Mouse (Mus musculus): ENCODE measurements around the gene Arap2. TPM values are rescaled to one million over a fixed set of nuclear protein-coding genes. Genes with fewer than 3 reads are reported as not detected.

The Arap2 gene
- polyA plus RNA-seq, 1 experiment from 2014 or later: 2.3 TPM

- Histone ChIP-seq H3K9ac (replicated peaks; ENCODE audit: low read length) (no peak overlapping the region), H3K4me1 (ENCODE audit: control insufficient read depth, insufficient read depth, low read length) (no peaks in the 10 kb centered on the region), H3K36me3 (replicated peaks; ENCODE audit: control insufficient read depth, insufficient read depth, low read depth, low read length) (no peaks in the 10 kb centered on the region), H3K9me3 (replicated peaks; ENCODE audit: control insufficient read depth, low read length) (no peaks in the 10 kb centered on the region), H3K4me2 (ENCODE audit: low read depth, low read length) (no peak overlapping the region), H3K27ac (replicated peaks; ENCODE audit: low read depth, low read length) (no peak overlapping the region), H3K27me3 (ENCODE audit: control insufficient read depth, insufficient read depth, low read length) (no peaks in the 10 kb centered on the region), H3K4me3 (ENCODE audit: low read depth, low read length) (no peak overlapping the region)
- 37% methylated on average over 2 of the region's 2 CpGs for WGBS
- ATAC-seq (replicated peaks; ENCODE audit: insufficient number of reproducible peaks, low FRiP score, low TSS enrichment, low read depth) (no peak), DNase-seq (ENCODE audit: low spot score) (no peak)
Observed at GRCm38 (mm10) chr5:62582643-62583042, 183.3 kb downstream of the Arap2 start.

DNA sequence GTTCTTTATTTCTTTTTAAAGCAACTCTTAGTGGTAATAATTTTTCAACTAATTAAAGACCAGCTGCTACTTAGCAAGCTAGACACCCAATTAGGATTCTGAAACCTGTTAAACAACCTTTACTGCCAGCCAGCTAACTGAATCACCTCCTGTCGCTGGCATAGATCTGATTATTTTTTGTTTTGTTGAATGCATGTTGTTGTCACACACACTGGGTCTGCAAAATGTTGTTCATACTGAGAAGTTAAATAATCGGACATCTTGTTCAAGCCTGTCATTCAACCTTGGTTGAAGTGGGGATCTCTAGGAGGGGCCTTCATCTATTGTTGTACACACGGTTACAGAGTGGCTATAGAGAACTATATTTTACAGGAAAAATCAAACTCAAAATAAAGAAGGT lies 184.3 kb downstream of the Arap2 start:
- no peak overlapping the region for H3K4me3 ChIP-seq (ENCODE audit: low read depth, low read length)
- H3K4me2 ChIP-seq (ENCODE audit: low read depth, low read length): no peak overlapping the region
- H3K27me3 ChIP-seq (ENCODE audit: control insufficient read depth, insufficient read depth, low read length): no peaks in the 10 kb centered on the region
- H3K4me1 ChIP-seq (ENCODE audit: control insufficient read depth, insufficient read depth, low read length): no peaks in the 10 kb centered on the region
- H3K27ac ChIP-seq (replicated peaks; ENCODE audit: low read depth, low read length): no peak overlapping the region
- ATAC-seq (replicated peaks; ENCODE audit: insufficient number of reproducible peaks, low FRiP score, low TSS enrichment, low read depth) (no peak), DNase-seq (ENCODE audit: low spot score) (no peak)
- no peaks in the 10 kb centered on the region for H3K36me3 ChIP-seq (replicated peaks; ENCODE audit: control insufficient read depth, insufficient read depth, low read depth, low read length)
- H3K9ac ChIP-seq (replicated peaks; ENCODE audit: low read length): no peak overlapping the region
- 75% methylated on average over 3 of the region's 3 CpGs for WGBS
- no peaks in the 10 kb centered on the region for H3K9me3 ChIP-seq (replicated peaks; ENCODE audit: control insufficient read depth, low read length)

DNA sequence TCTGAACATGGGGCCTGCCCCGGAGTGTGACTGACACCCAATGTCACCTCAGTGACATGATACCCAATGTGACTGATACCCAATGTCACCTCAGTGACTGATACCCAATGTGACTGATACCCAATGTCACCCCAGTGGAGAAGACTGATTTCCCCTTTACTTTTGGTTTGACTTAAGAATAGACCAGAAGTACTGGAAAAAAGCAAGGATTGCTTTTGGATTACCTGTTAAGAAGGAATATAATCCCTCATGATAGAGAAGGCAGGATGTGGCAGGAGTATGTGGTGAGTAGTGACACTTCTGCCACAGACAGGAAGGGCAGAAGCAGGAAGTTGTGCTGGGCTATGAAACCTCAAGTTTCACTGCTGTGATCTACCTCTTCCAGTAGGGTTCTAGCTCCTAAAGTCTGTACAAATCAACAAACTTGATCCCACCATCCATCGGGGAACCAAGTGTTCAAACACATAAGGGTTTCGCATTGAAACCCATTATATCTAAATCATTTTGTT lies 191.6 kb downstream of the Arap2 start:
- Histone ChIP-seq H3K4me3 (ENCODE audit: low read depth, low read length) (no peak overlapping the region), H3K4me1 (ENCODE audit: control insufficient read depth, insufficient read depth, low read length) (no peaks in the 10 kb centered on the region), H3K4me2 (ENCODE audit: low read depth, low read length) (no peak overlapping the region), H3K27ac (replicated peaks; ENCODE audit: low read depth, low read length) (no peak overlapping the region), H3K9ac (replicated peaks; ENCODE audit: low read length) (no peak overlapping the region), H3K27me3 (ENCODE audit: control insufficient read depth, insufficient read depth, low read length) (no peaks in the 10 kb centered on the region), H3K9me3 (replicated peaks; ENCODE audit: control insufficient read depth, low read length) (no peaks in the 10 kb centered on the region), H3K36me3 (replicated peaks; ENCODE audit: control insufficient read depth, insufficient read depth, low read depth, low read length) (no peaks in the 10 kb centered on the region)
- ATAC-seq (replicated peaks; ENCODE audit: insufficient number of reproducible peaks, low FRiP score, low TSS enrichment, low read depth) (no peak), DNase-seq (ENCODE audit: low spot score) (no peak)
- WGBS: 97% methylated on average over 3 of the region's 3 CpGs

Other genes with a start within 250 kb of the Arap2 start
- not detected in 2 replicates for gene Dthd1, start 47.7 kb upstream of the Arap2 start, polyA plus RNA-seq (2014; fragmentation: Nextera tagmentation; extraction: Ambion mirVana)